Mouse (Mus musculus): ENCODE results near the gene Gm14412. TPM values are rescaled to one million over a fixed set of nuclear protein-coding genes. Genes with fewer than 3 reads are reported as not detected.

Gm14412 gene
- polyA plus RNA-seq, 1 experiment from 2014 or later = 0.47 TPM

Other genes with a start within 250 kb of the Gm14412 start
- not detected in 2 replicates for gene Gm14401, start 250.0 kb downstream of the Gm14412 start, polyA plus RNA-seq (2016; fragmentation: Nextera tagmentation; extraction: Ambion mirVana)
- 30.8 and 31.5 TPM in 2 replicates for gene Gm14410, start 117.9 kb downstream of the Gm14412 start, polyA plus RNA-seq (2016; fragmentation: Nextera tagmentation; extraction: Ambion mirVana)
- not detected in 2 replicates for gene Gm14409, start 57.3 kb downstream of the Gm14412 start, polyA plus RNA-seq (2016; fragmentation: Nextera tagmentation; extraction: Ambion mirVana)
- 12.1 and 12.4 TPM in 2 replicates for gene Gm14418, start 74.0 kb upstream of the Gm14412 start, polyA plus RNA-seq (2016; fragmentation: Nextera tagmentation; extraction: Ambion mirVana)
- 14.9 TPM in 2 replicates for gene Zfp970, start 140.4 kb upstream of the Gm14412 start, polyA plus RNA-seq (2016; fragmentation: Nextera tagmentation; extraction: Ambion mirVana)
- gene Gm14403, start 173.9 kb upstream of the Gm14412 start, polyA plus RNA-seq (2016; fragmentation: Nextera tagmentation; extraction: Ambion mirVana) = 5.7 and 5.8 TPM in 2 replicates